Mouse (Mus musculus) right cerebral cortex, postnatal 10 days (tissue): ENCODE measurements around the gene Spata5.

Source experiments
- DNase-seq, 2 experiments: peaks; one replicate each; pipeline ENCODE4 v3.0.0; 2021; ENCODE audit warnings: low spot score in 2 of 2

Spata5 gene

GRCm38 (mm10) chr3:37420641-37421040 lies 945 bp downstream of the Spata5 start:
- DNase-seq = peak; percentile 54 to 66

GRCm38 (mm10) chr3:37421179-37421578 lies 1.5 kb downstream of the Spata5 start:
- no peak for DNase-seq

- DNase-seq = no peak
These were observed 6.4 kb downstream of the Spata5 start for GRCm38 (mm10) chr3:37426069-37426468.

- DNase-seq = no peak
These were observed 10.7 kb downstream of the Spata5 start for GRCm38 (mm10) chr3:37430359-37430758.

- no peak for DNase-seq
These were observed 20.1 kb downstream of the Spata5 start for GRCm38 (mm10) chr3:37439770-37440169.

- no peak for DNase-seq
These were observed 23.7 kb downstream of the Spata5 start for GRCm38 (mm10) chr3:37443409-37443808.

GRCm38 (mm10) chr3:37455992-37456391 lies 36.3 kb downstream of the Spata5 start:
- DNase-seq = no peak

GRCm38 (mm10) chr3:37468170-37468569 lies 48.5 kb downstream of the Spata5 start:
- peak; percentile 24 to 32 for DNase-seq

GRCm38 (mm10) chr3:37469353-37469752 lies 49.7 kb downstream of the Spata5 start:
- no peak for DNase-seq

- no peak for DNase-seq
These were observed 51.2 kb downstream of the Spata5 start for GRCm38 (mm10) chr3:37470867-37471266.

GRCm38 (mm10) chr3:37472461-37472860 lies 52.8 kb downstream of the Spata5 start:
- peak in 1 of 2 experiments; percentile 35 for DNase-seq

- DNase-seq = no peak
These were observed 56.8 kb downstream of the Spata5 start for GRCm38 (mm10) chr3:37476485-37476884.

- no peak for DNase-seq
These were observed 57.9 kb downstream of the Spata5 start for GRCm38 (mm10) chr3:37477438-37478188.

GRCm38 (mm10) chr3:37479771-37480170 lies 60.1 kb downstream of the Spata5 start:
- no peak for DNase-seq

- DNase-seq = peak in 1 of 2 experiments; percentile 18
These were observed 61.6 kb downstream of the Spata5 start for GRCm38 (mm10) chr3:37481295-37481694.

GRCm38 (mm10) chr3:37482720-37483119 lies 63.0 kb downstream of the Spata5 start:
- DNase-seq = no peak

- no peak for DNase-seq
These were observed 64.1 kb downstream of the Spata5 start for GRCm38 (mm10) chr3:37483709-37484265.

- DNase-seq = no peak
These were observed 67.9 kb downstream of the Spata5 start for GRCm38 (mm10) chr3:37487639-37488038.

- no peak for DNase-seq
These were observed 68.5 kb downstream of the Spata5 start for GRCm38 (mm10) chr3:37488173-37488572.

- no peak for DNase-seq
These were observed 70.3 kb downstream of the Spata5 start for GRCm38 (mm10) chr3:37490025-37490424.

GRCm38 (mm10) chr3:37500939-37501338 lies 81.2 kb downstream of the Spata5 start:
- no peak for DNase-seq

- DNase-seq = no peak
These were observed 82.9 kb downstream of the Spata5 start for GRCm38 (mm10) chr3:37502552-37502951.

- DNase-seq = no peak
These were observed 84.2 kb downstream of the Spata5 start for GRCm38 (mm10) chr3:37503846-37504245.
